Mouse (Mus musculus): ENCODE results near the gene Cbl. TPM values are rescaled to one million over a fixed set of nuclear protein-coding genes. Genes with fewer than 3 reads are reported as not detected.
"Not testable (repeated sequence)": the region's sequence is repeated elsewhere in the genome, so short reads cannot be mapped to it uniquely, and the experiment has no call there.

The Cbl gene
- polyA plus RNA-seq, 1 experiment, result 14.1 TPM

DNA sequence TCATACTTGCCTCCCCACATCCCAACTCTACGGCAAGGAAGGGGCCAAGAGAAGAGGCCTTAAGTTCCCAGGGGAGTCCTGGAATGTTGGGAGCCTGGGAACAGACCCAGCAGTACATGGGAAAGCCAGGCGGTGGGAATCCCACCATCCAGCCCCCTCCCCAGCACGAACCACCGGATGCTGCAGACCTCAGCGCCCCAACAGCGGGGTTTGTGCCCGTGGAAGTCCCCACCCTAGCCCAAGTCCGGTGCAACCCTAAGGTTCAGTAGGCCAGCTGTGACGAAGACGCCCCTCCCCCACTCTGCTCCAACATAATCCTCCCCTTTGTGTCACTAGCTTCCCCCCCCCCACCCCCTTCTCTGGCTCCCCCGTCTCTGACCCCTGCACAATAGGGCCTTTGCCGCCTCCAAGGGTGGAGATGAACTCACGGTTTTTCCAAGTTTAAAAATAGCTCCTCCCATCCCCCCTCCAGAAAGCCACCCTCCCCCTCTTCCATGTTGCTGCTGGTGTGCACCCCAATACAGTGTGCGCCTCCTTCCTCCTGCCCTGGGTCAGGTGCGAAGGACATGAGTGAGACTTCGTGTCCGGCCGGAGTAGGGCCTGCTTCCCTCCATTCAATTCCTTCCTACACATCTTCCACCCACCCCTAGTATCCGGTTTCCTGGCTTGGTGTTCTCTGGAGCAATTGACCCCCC lies 103.1 kb downstream of the Cbl start:
- DNase-seq (ENCODE audit: low read depth), result no peak

DNA sequence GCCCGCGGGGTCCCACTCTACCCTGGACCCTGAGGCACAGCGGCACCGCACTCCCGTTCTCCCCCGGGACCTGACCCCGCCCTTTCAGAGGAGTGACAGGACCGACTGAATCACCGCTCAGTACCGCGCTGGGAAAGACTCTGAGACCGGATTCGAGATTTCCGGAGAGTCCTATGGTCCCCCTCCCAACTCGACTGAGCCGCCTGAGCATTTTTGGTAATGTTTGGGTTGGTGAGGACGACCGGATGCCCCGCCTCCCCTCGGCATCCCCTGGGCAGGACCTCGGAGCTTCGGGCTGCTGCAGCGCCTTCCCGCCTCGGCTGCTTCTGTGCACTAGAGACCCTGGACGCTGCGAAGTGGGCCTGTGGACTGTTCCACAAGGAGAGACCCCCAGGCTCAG lies 103.8 kb downstream of the Cbl start:
- no peak for DNase-seq (ENCODE audit: low read depth)

DNA sequence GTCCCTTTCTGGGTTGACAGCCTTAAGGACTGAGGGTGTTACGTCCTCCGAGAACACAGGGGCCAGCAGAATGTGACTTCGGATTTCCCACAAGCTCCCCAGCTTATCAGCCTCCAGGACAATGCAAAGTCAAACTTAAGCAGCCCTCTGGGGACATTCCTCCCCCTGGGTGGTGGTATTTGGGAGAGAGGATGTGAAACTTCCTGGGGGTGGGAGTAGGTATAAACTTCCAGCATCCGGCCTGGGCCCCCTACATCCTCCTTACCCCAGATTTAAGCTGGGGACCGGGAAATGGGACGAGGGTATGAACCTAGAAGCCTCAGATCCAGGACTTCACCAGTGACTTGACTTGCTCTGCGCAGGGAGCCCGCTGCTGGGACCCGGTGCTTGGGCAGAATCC lies 104.2 kb downstream of the Cbl start:
- no peak for DNase-seq (ENCODE audit: low read depth)

DNA sequence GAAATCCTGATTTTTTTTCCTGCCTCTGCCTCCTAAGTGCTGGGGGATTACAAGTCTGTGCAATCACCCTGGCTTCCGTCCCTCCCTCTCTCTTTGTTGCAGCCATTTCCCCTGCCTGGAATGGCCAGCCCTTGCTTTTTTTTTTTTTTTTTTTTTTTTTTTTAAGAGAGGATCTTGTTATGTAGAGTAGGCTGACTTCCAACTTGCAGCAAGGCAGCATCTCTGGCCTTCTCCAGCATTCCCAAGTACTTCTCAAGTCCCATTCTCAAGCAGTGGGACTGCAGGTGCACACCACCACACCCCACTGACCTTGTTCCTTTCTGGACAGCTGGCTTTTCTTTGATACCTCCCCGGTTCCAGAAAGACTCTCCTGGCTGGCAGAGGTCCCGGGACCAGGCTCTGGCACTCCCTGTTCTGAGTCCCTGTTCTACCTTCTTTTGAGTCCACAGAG lies 106.5 kb downstream of the Cbl start:
- DNase-seq (ENCODE audit: low read depth), result no peak

DNA sequence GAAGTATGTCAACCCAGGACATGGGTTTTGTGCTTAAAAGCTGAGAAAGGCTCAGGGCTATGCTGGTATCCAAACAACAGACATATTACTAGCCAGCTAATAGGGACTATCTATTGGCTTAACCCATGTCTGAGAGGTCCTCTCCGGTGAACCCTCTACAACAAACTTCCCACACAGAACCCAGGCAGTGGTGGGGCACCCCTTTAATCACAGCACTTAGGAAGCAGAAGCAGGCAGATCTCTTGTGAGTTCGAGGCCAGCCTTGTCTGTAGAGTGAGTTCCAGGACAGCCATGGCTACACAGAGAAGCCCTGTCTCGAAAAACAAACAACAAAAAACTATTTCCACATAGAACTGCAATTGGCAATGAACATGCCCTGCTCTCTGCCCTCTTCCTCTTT lies 107.1 kb downstream of the Cbl start:
- no peak for DNase-seq (ENCODE audit: low read depth)

DNA sequence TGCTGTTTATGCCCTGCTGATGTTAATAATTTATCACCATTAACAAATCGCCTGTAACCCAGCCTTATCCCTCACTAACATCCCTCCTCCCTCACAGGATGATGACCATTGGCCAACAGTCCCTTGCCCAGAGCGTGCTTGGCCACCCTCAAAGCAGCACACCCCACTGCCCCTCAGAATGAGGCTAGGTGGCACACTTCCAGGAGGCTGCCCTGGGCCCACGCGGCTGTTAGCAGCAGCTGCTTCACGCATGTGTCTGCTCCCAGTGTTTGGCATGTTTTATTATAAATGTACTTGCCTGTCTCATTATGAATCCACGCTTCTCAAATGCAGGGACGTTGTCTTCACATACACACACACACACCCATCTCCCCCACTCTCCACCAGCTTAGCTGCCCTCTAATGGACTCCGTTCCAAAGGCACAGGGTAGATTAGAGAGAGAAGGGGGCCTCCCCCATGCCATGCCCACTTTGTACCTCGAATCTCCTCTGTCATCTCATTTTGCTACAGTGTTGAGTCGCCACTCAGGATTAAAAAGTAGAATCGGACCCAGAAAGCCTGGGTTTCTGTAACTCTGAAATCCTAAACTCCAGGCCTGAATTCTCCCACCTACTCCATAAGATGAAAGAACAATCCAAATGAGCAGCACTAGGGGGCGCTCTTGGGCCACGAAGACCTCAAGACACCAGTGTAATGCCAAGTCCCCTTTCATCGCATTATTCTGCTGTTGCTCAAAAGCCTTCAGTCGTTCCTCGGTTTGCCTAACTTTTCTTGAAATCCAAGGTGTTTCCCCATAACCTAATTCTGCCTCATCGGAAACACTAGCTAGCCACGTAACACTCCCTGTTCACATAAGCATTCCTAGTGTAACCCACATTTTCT lies 108.1 kb downstream of the Cbl start:
- peak; percentile 66 for DNase-seq (ENCODE audit: low read depth)

DNA sequence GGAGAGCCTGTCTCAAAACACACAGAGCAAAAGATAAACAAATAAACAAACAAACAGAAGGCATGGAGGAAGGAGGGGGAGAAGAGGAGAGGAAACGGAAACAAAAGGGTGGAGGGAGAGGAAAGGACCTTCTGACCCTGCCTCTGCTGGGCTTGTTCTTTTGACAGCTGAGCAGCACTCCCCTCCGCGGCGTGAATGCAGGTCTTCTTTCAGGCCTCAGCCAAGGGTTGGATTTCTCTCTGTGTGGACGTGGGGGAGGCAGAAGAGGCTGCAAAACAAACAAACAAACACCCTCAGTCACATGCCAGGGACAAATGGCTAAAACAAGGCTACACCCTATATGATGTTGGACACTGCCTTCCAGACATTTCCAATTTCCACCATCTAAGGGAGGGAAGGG lies 108.8 kb downstream of the Cbl start:
- no peak for DNase-seq (ENCODE audit: low read depth)

DNA sequence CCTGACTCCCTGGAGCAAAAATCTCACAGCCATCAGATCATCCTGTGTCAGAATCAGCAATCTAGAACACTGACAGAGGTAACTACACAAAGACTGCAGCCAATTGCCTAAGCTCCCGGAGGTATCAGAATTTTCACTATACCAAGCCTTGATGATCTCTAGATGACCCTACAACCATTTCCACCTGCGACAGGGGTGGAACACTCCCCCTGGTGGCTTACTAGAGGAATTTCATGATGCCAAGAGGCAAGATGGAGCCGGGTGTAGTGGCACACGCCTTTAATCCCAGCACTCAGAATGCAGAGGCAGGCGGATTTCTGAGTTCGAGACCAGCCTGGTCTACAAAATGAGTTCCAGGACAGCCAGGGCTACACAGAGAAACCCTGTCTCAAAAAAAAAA lies 109.5 kb downstream of the Cbl start:
- no peak for DNase-seq (ENCODE audit: low read depth)

DNA sequence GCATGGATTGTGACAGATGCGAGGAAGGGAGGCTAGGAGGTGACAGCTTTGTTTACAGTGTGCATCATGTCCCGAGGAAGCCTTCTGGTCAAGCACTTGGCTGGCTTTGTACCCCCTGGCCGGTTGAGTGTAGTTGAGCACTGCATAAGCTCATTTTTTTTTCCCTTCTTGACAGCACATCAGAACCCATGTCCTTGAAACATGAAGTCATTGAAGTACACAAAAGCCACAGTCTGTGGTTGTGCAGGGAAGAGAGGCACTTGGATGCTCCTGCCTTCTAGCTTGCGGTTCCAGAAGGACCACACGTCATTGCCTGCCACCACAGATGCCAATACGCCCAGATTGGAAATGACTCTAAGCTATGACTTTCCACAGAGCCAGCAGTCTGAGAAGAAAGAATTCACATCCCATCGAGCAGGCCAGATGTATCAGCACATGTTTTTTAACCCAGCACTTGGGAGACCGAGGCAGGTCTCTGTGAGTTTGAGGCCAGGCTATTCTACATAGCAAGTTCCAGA lies 113.8 kb downstream of the Cbl start:
- no peak for DNase-seq (ENCODE audit: low read depth)

DNA sequence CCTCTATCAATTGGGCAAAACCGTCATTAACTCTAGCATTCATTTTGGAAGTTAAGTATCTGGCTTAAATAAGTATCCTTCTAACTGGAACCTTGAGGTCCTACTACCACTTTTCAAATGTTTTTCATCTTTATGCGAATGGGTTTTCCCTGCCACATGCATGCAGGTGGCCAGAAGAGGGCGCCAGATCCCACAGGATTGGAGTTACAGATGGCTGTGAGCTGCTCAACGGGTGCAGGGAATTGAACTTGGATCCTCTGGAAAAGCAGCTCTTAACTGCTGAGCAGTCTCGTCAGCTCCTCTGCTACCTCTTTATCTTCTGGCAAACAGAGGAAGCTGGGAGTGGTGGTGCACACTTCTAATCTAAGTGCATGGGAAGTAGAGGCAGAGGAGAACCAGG lies 114.8 kb downstream of the Cbl start:
- DNase-seq (ENCODE audit: low read depth), result no peak

DNA sequence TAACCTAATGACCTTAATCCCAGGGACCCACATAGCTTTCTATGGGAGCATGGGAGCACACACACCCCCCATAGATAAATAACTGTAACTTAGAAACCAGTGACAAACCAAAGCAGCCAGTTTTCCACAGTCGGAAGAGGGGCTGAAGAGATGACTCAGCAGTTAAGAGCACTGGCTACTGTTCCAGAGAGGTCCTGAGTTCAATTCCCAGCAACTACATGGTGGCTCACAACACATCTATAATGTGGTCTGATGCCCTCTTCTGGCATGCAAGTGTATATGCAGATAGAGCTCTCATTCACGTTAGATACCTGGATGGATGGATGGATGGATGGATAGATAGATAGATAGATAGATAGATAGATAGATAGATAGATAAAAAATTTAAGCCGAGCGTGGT lies 117.7 kb downstream of the Cbl start:
- no peak for DNase-seq (ENCODE audit: low read depth)

DNA sequence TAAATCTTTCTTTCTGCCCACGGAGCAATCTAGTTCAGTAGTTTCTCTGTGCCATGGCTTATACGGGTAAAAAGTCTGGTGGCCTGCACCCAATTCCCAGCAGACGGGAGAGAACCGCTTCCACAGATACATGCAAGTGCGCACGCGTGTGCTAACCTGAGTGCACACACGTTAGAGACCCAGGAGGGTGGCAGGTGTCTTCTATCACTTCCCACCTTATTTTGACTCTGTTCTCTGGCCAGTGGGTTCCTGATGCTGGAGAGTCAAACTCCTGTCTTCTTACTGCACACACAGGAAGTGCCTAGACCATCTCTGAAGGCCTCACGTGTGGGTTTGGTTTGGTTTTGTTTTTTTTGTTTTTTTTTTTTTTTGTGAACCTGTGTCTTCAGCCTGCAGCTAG lies 118.2 kb downstream of the Cbl start:
- no peak for DNase-seq (ENCODE audit: low read depth)

DNA sequence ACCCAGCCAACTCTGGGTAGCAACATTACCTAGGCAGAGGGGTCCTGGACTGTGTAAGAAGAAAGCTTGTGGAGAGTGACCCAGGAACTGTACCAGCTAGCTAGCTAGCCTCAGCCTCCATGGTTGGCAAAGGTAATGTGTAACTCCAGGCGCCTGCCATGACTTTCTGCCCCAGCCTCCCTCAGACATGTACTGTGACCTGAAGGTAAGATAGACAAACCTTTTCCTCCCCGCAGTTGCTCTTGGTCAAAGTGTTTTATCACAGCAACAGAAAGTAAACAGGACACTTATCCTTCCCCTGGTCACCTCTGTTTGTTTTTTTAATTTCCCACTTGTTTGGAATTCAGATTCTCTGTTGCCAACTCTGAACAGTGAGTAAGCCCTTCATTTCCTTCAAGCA lies 119.4 kb downstream of the Cbl start:
- no peak for DNase-seq (ENCODE audit: low read depth)

DNA sequence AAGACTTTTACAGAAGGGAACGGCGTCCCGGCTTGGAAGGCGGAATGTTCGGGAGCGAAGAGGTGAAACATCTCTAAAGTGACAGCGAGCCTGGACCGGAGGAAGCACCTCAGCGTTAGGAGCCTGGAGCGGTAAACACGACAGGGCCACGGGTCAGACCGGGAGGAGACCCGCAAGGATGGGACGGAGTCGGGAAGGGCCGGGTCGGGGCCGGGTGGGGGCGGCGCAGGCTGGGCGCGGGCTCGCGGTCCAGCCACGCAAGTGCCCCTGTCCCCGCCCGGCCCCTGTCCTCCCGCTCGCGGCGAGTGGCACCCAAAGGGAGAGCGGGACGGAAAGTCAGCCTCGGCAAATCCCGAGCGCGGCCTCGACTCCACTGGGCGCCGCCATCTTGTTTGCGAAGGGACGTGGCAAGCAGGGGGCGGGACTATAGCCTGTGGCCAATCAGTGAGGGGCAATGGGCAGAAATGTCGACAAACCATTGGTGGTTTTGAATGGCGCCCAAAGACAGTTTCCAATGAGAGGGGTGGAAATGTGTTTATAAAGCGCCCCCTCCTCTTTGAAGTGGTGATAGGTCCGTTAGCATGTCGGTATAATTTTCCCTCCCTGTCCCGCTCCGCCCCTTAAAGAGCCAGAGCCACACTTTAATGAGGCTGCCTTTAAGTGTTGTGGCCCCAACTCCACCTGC lies 120.6 kb downstream of the Cbl start, which contains the start of the genes Gm49380 and Rnf26:
Gene Gm49380, minus strand, starts transcription at position 396 of the 685 bp plus-strand sequence.
Gene Rnf26, minus strand, starts transcription at position 413 of the 685 bp plus-strand sequence.
- peak; percentile 90 for DNase-seq (ENCODE audit: low read depth)

DNA sequence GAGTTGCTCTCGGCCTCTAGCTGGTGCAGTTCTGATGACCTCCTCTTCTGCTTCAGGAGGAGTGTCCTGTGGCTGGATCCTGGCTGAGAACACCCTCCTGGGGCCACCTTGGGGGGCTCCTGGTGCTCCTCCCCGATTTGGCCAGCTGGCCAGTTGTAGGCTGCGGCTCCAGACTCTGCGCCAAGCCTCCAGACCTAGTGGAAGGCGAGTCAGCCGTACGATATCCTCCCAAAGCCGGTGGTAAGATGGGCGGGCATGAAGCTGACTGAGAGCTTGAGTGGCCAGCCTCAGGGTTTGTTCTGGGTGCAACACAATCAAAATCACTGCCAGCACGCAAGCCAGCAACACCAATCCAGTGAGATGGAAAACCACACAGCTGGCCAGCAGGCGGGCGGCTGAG lies 121.9 kb downstream of the Cbl start:
- not testable (repeated sequence) for DNase-seq (ENCODE audit: low read depth)

DNA sequence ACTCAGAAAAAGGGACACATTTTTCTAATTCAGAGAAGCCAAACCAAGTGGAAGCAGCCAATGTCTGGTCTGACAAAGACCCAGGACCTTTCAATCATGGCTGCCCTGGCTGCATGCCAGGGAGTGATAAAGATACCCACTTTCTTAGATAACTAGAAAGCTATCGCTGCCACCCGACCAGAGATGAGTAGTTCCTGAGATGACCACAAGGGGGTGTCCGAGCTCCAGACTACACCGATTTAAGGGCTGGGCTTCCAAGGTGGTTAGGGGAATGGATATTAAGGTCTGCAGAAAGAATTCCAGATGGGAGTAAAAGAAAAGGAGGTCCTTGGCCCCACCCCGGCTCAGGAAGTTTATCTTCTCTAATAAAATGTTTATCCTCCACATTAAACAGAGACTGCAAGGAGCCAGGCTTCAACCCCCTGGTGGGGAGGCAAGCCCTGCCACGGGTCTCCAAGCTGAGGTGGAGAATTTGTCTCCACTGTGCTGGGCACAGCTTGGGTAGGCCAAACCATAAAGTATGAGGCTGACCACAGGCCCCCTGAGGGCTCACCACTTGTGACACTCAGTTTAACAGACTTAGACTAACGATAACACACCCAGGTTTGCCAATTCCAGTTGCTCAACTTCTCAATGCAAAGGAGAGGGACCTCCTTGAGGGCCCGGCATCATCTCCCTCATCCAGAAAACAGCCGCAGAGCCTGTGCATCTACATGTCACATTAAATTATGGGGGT lies 124.3 kb downstream of the Cbl start:
- no peak for DNase-seq (ENCODE audit: low read depth)

DNA sequence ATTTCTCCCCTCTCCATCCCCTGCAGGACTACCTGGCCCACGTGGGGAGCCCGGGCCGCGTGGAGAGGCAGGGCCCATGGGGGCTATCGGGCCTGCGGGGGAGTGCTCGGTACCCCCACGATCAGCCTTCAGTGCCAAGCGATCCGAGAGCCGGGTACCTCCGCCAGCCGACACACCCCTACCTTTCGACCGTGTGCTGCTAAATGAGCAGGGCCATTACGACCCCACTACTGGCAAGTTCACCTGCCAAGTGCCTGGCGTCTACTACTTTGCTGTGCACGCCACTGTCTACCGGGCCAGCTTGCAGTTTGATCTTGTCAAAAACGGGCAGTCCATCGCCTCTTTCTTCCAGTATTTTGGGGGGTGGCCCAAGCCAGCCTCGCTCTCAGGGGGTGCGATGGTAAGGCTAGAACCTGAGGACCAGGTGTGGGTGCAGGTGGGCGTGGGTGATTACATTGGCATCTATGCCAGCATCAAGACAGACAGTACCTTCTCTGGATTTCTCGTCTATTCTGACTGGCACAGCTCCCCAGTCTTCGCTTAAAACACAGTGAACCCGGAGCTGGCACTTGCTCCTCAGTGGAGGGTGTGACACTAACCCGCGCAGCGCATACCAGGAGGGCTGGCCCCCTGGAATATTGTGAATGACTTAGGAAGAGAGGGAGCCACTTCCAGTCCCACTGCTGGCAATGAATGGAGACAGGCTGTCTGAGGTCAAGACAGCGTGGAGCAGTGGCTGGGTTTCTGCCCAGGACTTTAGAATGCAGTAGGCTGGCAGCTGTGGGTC lies 125.4 kb downstream of the Cbl start:
- DNase-seq (ENCODE audit: low read depth), result no peak

DNA sequence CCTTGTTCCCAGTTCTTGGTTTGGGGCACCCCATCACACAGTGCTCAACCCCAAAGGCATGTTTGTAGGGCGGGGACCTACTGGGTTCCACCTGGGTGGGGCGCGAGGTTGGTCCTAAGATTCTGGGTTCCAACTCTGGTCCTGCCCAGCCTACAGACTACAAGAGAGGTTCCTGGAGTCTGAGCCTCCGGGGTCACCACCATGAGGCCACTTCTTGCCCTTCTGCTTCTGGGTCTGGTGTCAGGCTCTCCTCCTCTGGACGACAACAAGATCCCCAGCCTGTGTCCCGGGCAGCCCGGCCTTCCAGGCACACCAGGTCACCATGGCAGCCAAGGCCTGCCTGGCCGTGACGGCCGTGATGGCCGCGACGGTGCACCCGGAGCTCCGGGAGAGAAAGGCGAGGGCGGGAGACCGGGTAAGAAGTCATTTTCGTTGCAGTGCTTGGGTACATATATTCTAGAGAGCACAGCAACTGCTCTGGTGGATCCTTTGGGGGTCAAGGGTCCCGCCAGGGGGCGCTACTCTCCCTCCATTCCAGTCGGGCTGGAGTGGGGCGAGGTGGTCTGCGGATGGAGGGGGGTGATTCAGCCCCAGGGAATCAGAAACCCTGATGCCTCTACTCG lies 126.2 kb downstream of the Cbl start:
- no peak for DNase-seq (ENCODE audit: low read depth)

DNA sequence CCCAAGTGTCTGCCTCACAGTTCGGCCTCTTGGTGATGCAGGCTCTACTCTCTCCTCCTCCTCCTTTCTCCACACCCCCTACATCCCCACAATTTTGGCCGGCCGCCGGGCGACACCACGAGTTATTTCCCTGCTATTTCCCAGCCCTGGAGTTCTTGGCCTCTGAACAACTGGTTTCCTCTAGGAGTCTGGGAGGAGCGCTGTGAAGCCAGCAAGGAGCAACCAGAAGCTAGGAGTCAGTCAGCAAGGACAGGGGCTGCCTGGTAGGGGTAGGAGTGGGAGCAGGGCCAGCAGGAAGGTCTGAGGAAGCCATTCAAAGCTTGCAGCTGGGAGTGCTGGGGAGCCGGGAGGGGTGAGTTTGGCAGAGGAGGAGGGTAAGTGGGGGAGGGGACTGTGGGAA lies 126.7 kb downstream of the Cbl start, which contains the start of gene C1qtnf5:
Gene C1qtnf5, plus strand, starts transcription at position 136 of the 400 bp plus-strand sequence.
- DNase-seq (ENCODE audit: low read depth), result no peak

DNA sequence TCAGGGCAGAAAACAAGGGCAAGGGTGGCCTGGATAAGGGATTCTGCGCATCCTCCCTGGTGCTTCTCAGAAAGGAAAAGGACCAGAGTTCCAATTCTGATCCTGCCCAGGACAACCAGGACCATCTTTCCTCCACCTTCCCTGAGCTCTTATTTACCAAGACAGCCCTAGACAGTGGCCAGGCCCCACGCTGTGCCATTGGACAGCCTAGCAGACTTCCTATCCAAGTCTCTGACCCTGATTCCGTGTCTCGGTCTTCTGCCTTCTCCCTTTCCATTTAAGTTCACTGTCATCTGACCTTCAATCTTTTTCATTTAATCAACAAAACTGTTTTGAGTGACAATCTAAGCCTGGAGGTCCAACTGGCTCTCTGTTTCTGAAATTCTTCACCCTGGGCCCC lies 127.3 kb downstream of the Cbl start:
- DNase-seq (ENCODE audit: low read depth), result no peak
